Mouse (Mus musculus) kidney, postnatal 0 days (tissue): ENCODE data around the gene Tpp1. TPM values are rescaled to one million over a fixed set of nuclear protein-coding genes. Genes with fewer than 3 reads are reported as not detected.
"Not testable (repeated sequence)": the region's sequence is repeated elsewhere in the genome, so short reads cannot be mapped to it uniquely, and the experiment has no call there.

Experiments used
- ATAC-seq: fragments of 200-750 bp; cut with Nextera tagmentation; replicated peaks from 2 replicates; pipeline ENCODE4 v1.8.0; 2017; ENCODE audit warnings: low read depth, moderate number of reproducible peaks, moderate TSS enrichment, moderate library complexity; ENCODE audit not compliant: low FRiP score
- DNase-seq: peaks from one replicate; pipeline ENCODE4 v3.0.0-alpha.2; 2016; ENCODE audit warnings: low spot score
- H3K27ac ChIP-seq: fragments of 300-500 bp; sonication (generic); 2 replicates; pipeline ENCODE4 v1.5.1; 2014; ENCODE audit warnings: mild to moderate bottlenecking
- H3K27me3 ChIP-seq: fragments of 300-500 bp; sonication (generic); 2 replicates; pipeline ENCODE4 v1.6.1; 2014; ENCODE audit warnings: low read length, mixed read lengths; ENCODE audit not compliant: insufficient read depth
- H3K36me3 ChIP-seq: fragments of 300-500 bp; sonication (generic); 2 replicates; pipeline ENCODE4 v1.6.1; 2014; ENCODE audit warnings: low read length, mixed read lengths; ENCODE audit not compliant: insufficient read depth
- H3K4me1 ChIP-seq: fragments of 300-500 bp; sonication (generic); replicated peaks from 2 replicates; pipeline ENCODE4 v1.6.1; 2014; ENCODE audit warnings: antibody characterized with exemption, low read length, mixed read lengths; ENCODE audit not compliant: insufficient read depth
- H3K4me2 ChIP-seq: fragments of 300-500 bp; sonication (generic); 2 replicates; pipeline ENCODE4 v1.6.1; 2014; ENCODE audit warnings: mild to moderate bottlenecking, low read length, moderate library complexity, mixed read lengths
- H3K4me3 ChIP-seq: fragments of 300-500 bp; sonication (generic); replicated peaks from 2 replicates; pipeline ENCODE4 v1.5.1; 2014; ENCODE audit warnings: low read depth, low read length
- H3K9ac ChIP-seq: fragments of 300-500 bp; sonication (generic); 2 replicates; pipeline ENCODE4 v1.6.1; 2014; ENCODE audit warnings: low read depth, low read length
- H3K9me3 ChIP-seq: fragments of 300-500 bp; sonication (generic); replicated peaks from 2 replicates; pipeline ENCODE4 v1.6.1; 2016; ENCODE audit warnings: low read length, inconsistent platforms, mixed read lengths
- CTCF ChIP-seq: IDR thresholded peaks from 2 replicates; pipeline ENCODE4 v1.5.1; 2016; ENCODE audit warnings: antibody characterized with exemption, low read depth, mild to moderate bottlenecking, moderate library complexity
- WGBS: fragments of 180-500 bp; shearing (Covaris S2); extraction: QIAGEN DNeasy Blood & Tissue Kit; methylation state at CpG from one replicate; pipeline ENCODE4 v1.1.7; 2014; 5-methylcytosine and 5-hydroxymethylcytosine counted together
- polyA plus RNA-seq: library from polyadenylated mRNA; unstranded; fragments of >200 nt; fragmentation: Nextera tagmentation; extraction: Ambion mirVana; gene quantifications from 2 replicates; pipeline ENCODE4 v1.2.1, GENCODE M21; 2015

Gene Tpp1
- polyA plus RNA-seq, 1 experiment from 2014 or later = 114 TPM

DNA sequence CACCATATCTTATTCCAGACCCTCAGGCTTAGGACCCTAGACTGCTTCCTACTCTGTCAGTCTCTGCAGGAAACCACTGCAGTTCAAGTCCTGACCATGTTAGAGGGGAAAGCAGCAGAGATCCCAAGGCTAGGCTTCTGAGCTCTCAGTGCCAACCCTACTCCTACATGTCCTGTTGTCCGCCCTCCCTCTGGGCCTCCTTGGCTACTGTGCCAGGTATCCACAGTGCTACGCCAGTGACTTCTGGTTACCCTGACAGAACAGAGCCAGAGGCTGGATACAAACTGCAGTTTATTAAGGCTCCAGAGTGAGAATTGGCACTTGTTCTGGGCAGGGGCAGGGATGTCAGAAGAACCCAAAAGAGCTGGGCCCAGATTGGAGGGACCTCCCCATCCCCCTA is 681 bp upstream of the Tpp1 start:
- no peak overlapping the region for H3K9ac ChIP-seq

DNA sequence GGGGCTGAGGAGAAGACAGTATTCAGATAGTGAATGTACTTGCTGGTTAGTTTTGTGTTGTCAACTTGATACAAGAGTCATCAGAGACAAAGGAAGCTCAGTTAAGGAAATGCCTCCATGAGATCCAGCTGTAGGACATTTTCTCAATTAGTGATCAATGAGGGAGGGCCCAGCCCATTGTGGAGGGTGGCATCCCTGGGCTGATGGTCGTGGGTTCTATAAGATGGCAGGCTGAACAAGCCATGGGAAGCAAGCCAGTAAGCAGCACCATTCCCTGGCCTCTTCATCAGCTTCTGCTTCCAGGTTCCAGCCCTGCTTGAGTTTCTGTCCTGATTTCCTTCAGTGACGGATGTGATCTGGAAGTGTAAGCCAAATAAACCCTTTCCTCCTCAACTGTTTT is 4.3 kb downstream of the Tpp1 start:
- Histone ChIP-seq H3K36me3 (peaks cover 6% of the 10 kb centered on the region; the same call in 1 of the 2 replicates), H3K27ac (no peak overlapping the region), H3K27me3 (no peaks in the 10 kb centered on the region), H3K9ac (no peak overlapping the region), H3K4me1 (peaks cover 3% of the 10 kb centered on the region; the same call in 1 of the 2 replicates), H3K4me3 (no peak overlapping the region), H3K9me3 (no peaks in the 10 kb centered on the region), H3K4me2 (no peak overlapping the region)
- no peak for TF ChIP-seq CTCF
- ATAC-seq (no peak), DNase-seq (no peak)
- WGBS = 85% methylated on average over 2 of the region's 2 CpGs

More for the DNA sequence above, 681 bp upstream of the Tpp1 start:
- H3K9me3 ChIP-seq = no peaks in the 10 kb centered on the region
- peaks cover 3% of the 10 kb centered on the region; the same call in 1 of the 2 replicates for H3K4me1 ChIP-seq
- DNase-seq (no peak), ATAC-seq (peak; percentile 16; the same call in 1 of the 2 replicates)
- no peak overlapping the region for H3K4me3 ChIP-seq
- no peak for TF ChIP-seq CTCF
- no peak overlapping the region for H3K27ac ChIP-seq
- WGBS = 96% methylated on average over 2 of the region's 2 CpGs
- H3K36me3 ChIP-seq = peaks cover 11% of the 10 kb centered on the region; the same call in 1 of the 2 replicates
- no peaks in the 10 kb centered on the region for H3K27me3 ChIP-seq
- no peak overlapping the region for H3K4me2 ChIP-seq

DNA sequence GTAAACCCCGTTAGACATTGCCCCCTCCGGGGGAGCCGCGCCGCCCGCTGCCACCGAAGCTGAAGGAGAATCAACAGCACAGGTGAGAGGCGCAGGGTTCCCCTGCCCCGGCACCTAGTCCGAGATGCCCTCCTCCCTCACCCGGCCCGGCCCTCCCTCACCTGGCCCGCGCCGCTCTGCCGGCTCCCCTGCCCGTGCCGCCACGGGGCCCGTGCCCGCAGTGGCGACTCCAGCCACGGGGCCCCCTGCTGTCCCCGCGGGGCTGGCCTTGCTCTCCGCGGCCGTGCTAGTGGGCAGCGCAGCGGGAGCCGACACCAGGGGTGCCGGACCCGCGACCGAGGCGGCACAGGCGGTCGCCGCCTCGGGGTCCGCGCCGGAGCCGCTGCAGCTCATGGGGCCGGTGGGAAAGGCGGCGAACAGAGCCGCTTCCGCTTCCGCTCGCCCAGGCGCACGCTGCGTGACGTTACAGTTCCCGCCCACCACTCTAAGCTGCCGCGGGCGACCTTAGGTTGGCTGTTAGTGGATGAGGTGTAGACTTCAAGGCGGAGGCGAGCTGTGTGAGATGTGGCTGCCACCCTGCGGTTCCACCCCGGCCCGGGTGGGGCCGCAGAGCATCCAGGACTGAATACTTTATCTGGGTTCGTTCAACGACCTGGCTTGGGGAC is 8.0 kb downstream of the Tpp1 start, which contains the start of gene Taf10:
TSS of gene Taf10 (minus strand) at position 436 of the 665 bp plus-strand sequence.
- Histone ChIP-seq H3K9ac (peak within 1 kb of the TSS; percentile 90), H3K4me1 (no peaks in the 10 kb centered on the region; the same call in 1 of the 2 replicates), H3K36me3 (peaks cover 30% of the 10 kb centered on the region), H3K4me3 (peak within 1 kb of the TSS; percentile 83), H3K27me3 (no peaks in the 10 kb centered on the region), H3K4me2 (peak within 1 kb of the TSS; percentile 94), H3K9me3 (no peaks in the 10 kb centered on the region), H3K27ac (peak within 1 kb of the TSS; percentile 87)
- DNase-seq (peak; percentile 96), ATAC-seq (peak; percentile 97)
- peak; percentile 52 for TF ChIP-seq CTCF
- WGBS = under 1% methylated on average over 64 of the region's 67 CpGs

DNA sequence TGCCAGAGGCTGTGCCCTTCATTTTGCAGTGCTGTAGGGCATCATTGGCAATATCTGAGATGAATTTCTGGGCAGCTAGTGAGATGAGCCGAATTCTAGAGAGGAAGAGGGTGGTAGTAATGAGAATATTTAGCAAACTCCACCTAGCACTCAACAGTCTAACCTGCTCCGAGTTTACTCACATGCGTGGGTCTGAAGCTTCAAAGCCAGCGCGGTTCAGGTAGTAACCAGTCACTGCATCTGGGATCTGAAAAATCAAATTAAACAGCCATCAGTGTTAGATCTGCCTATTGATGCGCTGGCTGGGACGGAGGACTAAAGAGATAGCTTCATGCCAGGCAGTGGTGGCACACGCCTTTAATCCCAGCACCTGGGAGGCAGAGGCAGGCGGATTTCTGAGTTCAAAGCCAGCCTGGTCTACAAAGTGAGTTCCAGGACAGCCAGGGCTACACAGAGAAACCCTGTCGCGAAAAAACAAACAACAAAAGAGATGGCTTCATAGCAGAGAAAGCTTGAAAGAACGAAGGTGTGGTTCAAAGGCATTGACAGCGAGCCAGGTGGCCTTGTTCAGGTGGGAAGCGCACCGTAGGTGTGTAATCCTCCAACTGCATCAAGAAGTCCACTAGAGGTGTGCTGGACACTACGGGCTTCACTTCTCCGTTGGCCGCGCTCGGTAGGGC is 8.6 kb downstream of the Tpp1 start:
- Histone ChIP-seq H3K4me2 (peak overlapping the region; percentile 94), H3K27ac (peak overlapping the region; percentile 87; the same call in 1 of the 2 replicates), H3K9ac (peak overlapping the region; percentile 90), H3K36me3 (peaks cover 30% of the 10 kb centered on the region), H3K4me3 (peak overlapping the region; percentile 83)
- not testable (repeated sequence) for H3K27me3 ChIP-seq, H3K9me3 ChIP-seq, H3K4me1 ChIP-seq, DNase-seq
- 35% methylated on average over 20 of the region's 20 CpGs for WGBS
- ATAC-seq = peak; percentile 33; the same call in 1 of the 2 replicates

DNA sequence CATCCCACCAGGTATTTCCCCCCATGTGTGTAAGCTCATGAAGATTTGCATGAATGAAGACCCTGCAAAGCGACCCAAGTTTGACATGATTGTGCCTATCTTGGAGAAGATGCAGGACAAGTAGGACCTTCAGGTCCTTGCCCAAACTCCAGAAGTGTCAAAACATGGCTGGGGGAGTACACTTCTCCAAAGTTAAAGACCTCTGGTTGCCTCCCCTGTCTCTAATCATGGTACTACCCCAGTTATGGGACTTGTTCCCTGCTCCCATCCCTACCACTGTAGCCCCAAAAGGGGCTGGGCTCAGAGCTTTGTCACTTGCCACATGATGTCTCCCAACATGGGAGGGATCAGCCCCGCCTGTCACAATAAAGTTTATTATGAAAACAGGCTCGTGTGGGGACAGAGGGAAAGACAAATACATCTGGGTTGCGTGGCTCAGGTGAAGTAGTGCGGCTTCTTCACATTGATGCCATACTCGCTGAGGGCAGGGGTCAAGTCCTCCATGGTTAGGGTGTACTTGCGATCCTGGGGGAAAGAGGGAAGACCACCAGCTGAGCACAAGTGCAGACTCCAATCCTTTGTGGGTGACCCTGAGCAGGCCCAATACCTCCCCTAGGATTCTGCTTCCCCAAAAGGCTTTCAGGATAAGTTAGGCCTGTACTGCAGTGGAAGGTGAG is 9.4 kb downstream of the Tpp1 start:
- DNase-seq, H3K9me3 ChIP-seq, H3K4me2 ChIP-seq, ATAC-seq, H3K27ac ChIP-seq, H3K9ac ChIP-seq, H3K27me3 ChIP-seq, H3K4me3 ChIP-seq: not testable (repeated sequence)
- H3K4me1 ChIP-seq = peaks cover 10% of the 10 kb centered on the region
- H3K36me3 ChIP-seq = peaks cover 30% of the 10 kb centered on the region
- WGBS = 77% methylated on average over 7 of the region's 7 CpGs

DNA sequence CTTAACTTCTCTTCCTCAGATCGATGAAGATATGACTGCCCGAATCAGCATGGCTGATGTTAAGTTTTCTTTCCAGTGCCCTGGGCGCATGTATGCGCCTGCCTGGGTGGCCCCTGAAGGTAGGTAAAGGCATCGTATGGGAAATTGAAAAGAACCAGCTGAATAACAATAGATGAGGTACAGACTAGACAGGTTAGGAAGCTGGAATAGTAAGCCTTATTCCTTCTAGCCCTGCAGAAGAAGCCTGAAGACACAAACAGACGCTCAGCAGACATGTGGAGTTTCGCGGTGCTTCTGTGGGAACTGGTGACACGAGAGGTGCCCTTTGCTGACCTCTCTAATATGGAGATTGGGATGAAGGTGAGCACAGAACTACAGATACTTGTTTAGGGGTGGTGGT is 10.1 kb downstream of the Tpp1 start:
- TF ChIP-seq CTCF = no peak
- H3K4me3 ChIP-seq = no peak overlapping the region
- peaks cover 13% of the 10 kb centered on the region for H3K4me1 ChIP-seq
- H3K27ac ChIP-seq = no peak overlapping the region
- no peaks in the 10 kb centered on the region for H3K9me3 ChIP-seq
- ATAC-seq = no peak
- no peak overlapping the region for H3K9ac ChIP-seq
- H3K27me3 ChIP-seq = no peaks in the 10 kb centered on the region
- WGBS = 91% methylated on average over 9 of the region's 9 CpGs
- H3K4me2 ChIP-seq = no peak overlapping the region
- H3K36me3 ChIP-seq = peaks cover 30% of the 10 kb centered on the region
- no peak for DNase-seq
